Mouse (Mus musculus): ENCODE measurements around the gene Sp3.
"Not testable (repeated sequence)": the region's sequence is repeated elsewhere in the genome, so short reads cannot be mapped to it uniquely, and the experiment has no call there.

The Sp3 gene

GRCm38 (mm10) chr2:72980337-72981074, at the start of gene Sp3:
Gene Sp3, minus strand, starts transcription at chr2:72980446.
- peak; percentile 97 to 98 for DNase-seq (ENCODE audit: low spot score in 2 of 2)

GRCm38 (mm10) chr2:73029846-73030245, 49.6 kb upstream of the Sp3 start:
- DNase-seq (ENCODE audit: low spot score in 2 of 2): no peak

- DNase-seq (ENCODE audit: low spot score in 2 of 2): no peak
Measured at GRCm38 (mm10) chr2:73028019-73028418, 47.8 kb upstream of the Sp3 start.

GRCm38 (mm10) chr2:73027126-73027525, 46.9 kb upstream of the Sp3 start:
- DNase-seq (ENCODE audit: low spot score in 2 of 2): no peak

GRCm38 (mm10) chr2:73023803-73024202, 43.6 kb upstream of the Sp3 start:
- no peak for DNase-seq (ENCODE audit: low spot score in 2 of 2)

- DNase-seq (ENCODE audit: low spot score in 2 of 2): no peak
Measured at GRCm38 (mm10) chr2:73021046-73021445, 40.8 kb upstream of the Sp3 start.

- peak in 1 of 2 experiments; percentile 53 for DNase-seq (ENCODE audit: low spot score in 2 of 2)
Measured at GRCm38 (mm10) chr2:73019371-73020146, 39.3 kb upstream of the Sp3 start.

GRCm38 (mm10) chr2:73014063-73014462, 33.8 kb upstream of the Sp3 start:
- DNase-seq (ENCODE audit: low spot score in 2 of 2): not testable (repeated sequence)

GRCm38 (mm10) chr2:73012636-73013035, 32.4 kb upstream of the Sp3 start:
- DNase-seq (ENCODE audit: low spot score in 2 of 2): no peak

- DNase-seq (ENCODE audit: low spot score in 2 of 2): no peak
Measured at GRCm38 (mm10) chr2:73007472-73007871, 27.2 kb upstream of the Sp3 start.

GRCm38 (mm10) chr2:73005611-73006515, 25.6 kb upstream of the Sp3 start:
- DNase-seq (ENCODE audit: low spot score in 2 of 2): peak in 1 of 2 experiments; percentile 23

- peak; percentile 94 for DNase-seq (ENCODE audit: low spot score in 2 of 2)
Measured at GRCm38 (mm10) chr2:73003751-73004717, 23.8 kb upstream of the Sp3 start.

GRCm38 (mm10) chr2:73003049-73003448, 22.8 kb upstream of the Sp3 start:
- DNase-seq (ENCODE audit: low spot score in 2 of 2): peak; percentile 73 to 78

GRCm38 (mm10) chr2:73002451-73002850, 22.2 kb upstream of the Sp3 start:
- no peak for DNase-seq (ENCODE audit: low spot score in 2 of 2)

- no peak for DNase-seq (ENCODE audit: low spot score in 2 of 2)
Measured at GRCm38 (mm10) chr2:73001994-73002393, 21.7 kb upstream of the Sp3 start.

- no peak for DNase-seq (ENCODE audit: low spot score in 2 of 2)
Measured at GRCm38 (mm10) chr2:73000194-73000593, 19.9 kb upstream of the Sp3 start.

GRCm38 (mm10) chr2:72997586-72997985, 17.3 kb upstream of the Sp3 start:
- no peak for DNase-seq (ENCODE audit: low spot score in 2 of 2)

GRCm38 (mm10) chr2:72996808-72997378, 16.6 kb upstream of the Sp3 start:
- DNase-seq (ENCODE audit: low spot score in 2 of 2): peak; percentile 59 to 70

GRCm38 (mm10) chr2:72995346-72996097, 15.3 kb upstream of the Sp3 start:
- DNase-seq (ENCODE audit: low spot score in 2 of 2): peak; percentile 64 to 68

GRCm38 (mm10) chr2:72994165-72994564, 13.9 kb upstream of the Sp3 start:
- no peak for DNase-seq (ENCODE audit: low spot score in 2 of 2)
